Mouse (Mus musculus): ENCODE measurements around the gene Pld2. TPM values are rescaled to one million over a fixed set of nuclear protein-coding genes. Genes with fewer than 3 reads are reported as not detected.
"Not testable (repeated sequence)": the region's sequence is repeated elsewhere in the genome, so short reads cannot be mapped to it uniquely, and the experiment has no call there.

Gene Pld2
- 10 to 100 TPM; 11.8 to 15.4 TPM for total RNA-seq (2021)
- long read RNA-seq, experiment 1, transcript Pld2-201 (25 exons, 3,659 nt): major isoform, 8 of 13 reads
- long read RNA-seq, experiment 1, partial matches to known transcripts: 1 of 13 reads
- long read RNA-seq, experiment 1, other reads (novel, unspliced or antisense): 4 of 13 reads
- long read RNA-seq, experiment 2, transcript Pld2-201 (25 exons, 3,659 nt): major isoform, 11 of 28 reads
- long read RNA-seq, experiment 2, partial matches to known transcripts: 7 of 28 reads
- long read RNA-seq, experiment 2, other reads (novel, unspliced or antisense): 9 of 28 reads

- peak; percentile 71 to 80 for DNase-seq (ENCODE audit: low spot score in 2 of 2)
Measured at GRCm38 (mm10) chr11:70539877-70540587, at the start of gene Pld2. Pld2 (plus strand) TSS chr11:70540064.

GRCm38 (mm10) chr11:70499566-70500475 lies 40.0 kb upstream of the Pld2 start:
- DNase-seq (ENCODE audit: low spot score in 2 of 2): no peak

GRCm38 (mm10) chr11:70500476-70500812 lies 39.4 kb upstream of the Pld2 start:
- DNase-seq (ENCODE audit: low spot score in 2 of 2): no peak

- DNase-seq (ENCODE audit: low spot score in 2 of 2): no peak
Measured at GRCm38 (mm10) chr11:70502018-70502417, 37.8 kb upstream of the Pld2 start.

- DNase-seq (ENCODE audit: low spot score in 2 of 2): no peak
Measured at GRCm38 (mm10) chr11:70504970-70505369, 34.9 kb upstream of the Pld2 start, which contains the start of gene Tm4sf5. Tm4sf5 (plus strand) TSS chr11:70505244.

GRCm38 (mm10) chr11:70506385-70506784 lies 33.5 kb upstream of the Pld2 start:
- DNase-seq (ENCODE audit: low spot score in 2 of 2): peak in 1 of 2 experiments; percentile 58

GRCm38 (mm10) chr11:70506962-70507515 lies 32.8 kb upstream of the Pld2 start:
- no peak for DNase-seq (ENCODE audit: low spot score in 2 of 2)

- DNase-seq (ENCODE audit: low spot score in 2 of 2): no peak
Measured at GRCm38 (mm10) chr11:70509753-70510564, 29.9 kb upstream of the Pld2 start.

GRCm38 (mm10) chr11:70511242-70511641 lies 28.6 kb upstream of the Pld2 start:
- DNase-seq (ENCODE audit: low spot score in 2 of 2): no peak

- no peak for DNase-seq (ENCODE audit: low spot score in 2 of 2)
Measured at GRCm38 (mm10) chr11:70511825-70512224, 28.0 kb upstream of the Pld2 start.

- no peak for DNase-seq (ENCODE audit: low spot score in 2 of 2)
Measured at GRCm38 (mm10) chr11:70512709-70513342, 27.0 kb upstream of the Pld2 start.

- no peak for DNase-seq (ENCODE audit: low spot score in 2 of 2)
Measured at GRCm38 (mm10) chr11:70513520-70513919, 26.3 kb upstream of the Pld2 start.

GRCm38 (mm10) chr11:70514288-70514687 lies 25.6 kb upstream of the Pld2 start, which contains the start of gene Vmo1:
Vmo1 (minus strand) TSS chr11:70514616.
- no peak for DNase-seq (ENCODE audit: low spot score in 2 of 2)

GRCm38 (mm10) chr11:70516352-70516751 lies 23.5 kb upstream of the Pld2 start:
- DNase-seq (ENCODE audit: low spot score in 2 of 2): no peak

GRCm38 (mm10) chr11:70518436-70518835 lies 21.4 kb upstream of the Pld2 start:
- no peak for DNase-seq (ENCODE audit: low spot score in 2 of 2)

GRCm38 (mm10) chr11:70518923-70519322 lies 20.9 kb upstream of the Pld2 start, which contains the start of gene Gltpd2:
Gltpd2 (plus strand) TSS chr11:70519196.
- no peak for DNase-seq (ENCODE audit: low spot score in 2 of 2)

- peak in 1 of 2 experiments; percentile 28 for DNase-seq (ENCODE audit: low spot score in 2 of 2)
Measured at GRCm38 (mm10) chr11:70520178-70520769, 19.6 kb upstream of the Pld2 start.

GRCm38 (mm10) chr11:70523306-70523989 lies 16.4 kb upstream of the Pld2 start:
- not testable (repeated sequence) for DNase-seq (ENCODE audit: low spot score in 2 of 2)

GRCm38 (mm10) chr11:70524782-70525181 lies 15.1 kb upstream of the Pld2 start:
- no peak for DNase-seq (ENCODE audit: low spot score in 2 of 2)
